Mouse (Mus musculus) induced T-regulatory cell, adult 2 months (primary cell): Measurements from ENCODE around the gene Nlgn3.
"Not testable (repeated sequence)": the region's sequence is repeated elsewhere in the genome, so short reads cannot be mapped to it uniquely, and the experiment has no call there.

Source experiments
- DNase-seq: peaks from one replicate; pipeline ENCODE4 v3.0.0-alpha.2; 2012; ENCODE audit warnings: low read depth

Nlgn3 gene

GRCm38 (mm10) chrX:101300427-101301030, 1.6 kb downstream of the Nlgn3 start:
- no peak for DNase-seq

- DNase-seq: no peak
Observed at GRCm38 (mm10) chrX:101301654-101302053, 2.7 kb downstream of the Nlgn3 start.

- no peak for DNase-seq
Observed at GRCm38 (mm10) chrX:101304646-101305045, 5.7 kb downstream of the Nlgn3 start.

GRCm38 (mm10) chrX:101309299-101309698, 10.3 kb downstream of the Nlgn3 start:
- DNase-seq: no peak

DNA sequence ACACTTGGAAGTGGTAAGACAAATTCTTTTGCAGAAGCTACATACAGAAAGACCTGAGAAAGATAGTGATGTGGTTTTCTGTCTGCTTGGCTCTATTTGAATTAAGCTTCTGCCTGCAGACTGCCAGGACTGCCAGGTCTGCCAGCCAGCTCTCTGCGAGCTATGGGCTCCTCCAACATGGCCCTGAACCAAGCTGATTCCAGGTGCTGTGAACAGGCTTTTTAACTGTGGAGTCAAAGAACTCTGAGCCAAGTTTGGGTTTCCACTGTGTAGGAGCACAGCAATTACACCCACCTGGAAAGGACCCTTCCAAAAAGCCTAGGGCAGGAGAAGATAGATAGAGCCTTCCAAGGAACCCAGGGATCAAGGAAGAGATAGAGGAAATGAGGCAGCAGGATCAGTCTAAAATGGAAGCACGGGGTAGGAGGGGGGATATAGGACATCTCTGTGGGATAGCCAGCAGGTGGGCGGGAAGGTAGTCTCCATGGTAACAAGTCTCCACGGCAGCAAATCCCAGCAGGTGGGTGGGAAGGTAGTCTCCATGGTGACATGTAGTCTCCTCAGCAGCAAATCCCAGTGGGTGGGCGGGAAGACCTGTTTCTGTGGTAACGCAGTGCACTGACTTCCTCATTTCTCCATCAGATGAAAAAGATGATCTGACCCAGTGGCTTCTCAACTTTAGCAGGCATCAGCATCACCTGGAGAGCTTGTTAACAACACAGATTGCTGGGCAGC, 14.8 kb downstream of the Nlgn3 start:
- no peak for DNase-seq

GRCm38 (mm10) chrX:101319775-101320174, 20.8 kb downstream of the Nlgn3 start:
- no peak for DNase-seq

GRCm38 (mm10) chrX:101325989-101326899, 27.3 kb downstream of the Nlgn3 start:
- DNase-seq: no peak

DNA sequence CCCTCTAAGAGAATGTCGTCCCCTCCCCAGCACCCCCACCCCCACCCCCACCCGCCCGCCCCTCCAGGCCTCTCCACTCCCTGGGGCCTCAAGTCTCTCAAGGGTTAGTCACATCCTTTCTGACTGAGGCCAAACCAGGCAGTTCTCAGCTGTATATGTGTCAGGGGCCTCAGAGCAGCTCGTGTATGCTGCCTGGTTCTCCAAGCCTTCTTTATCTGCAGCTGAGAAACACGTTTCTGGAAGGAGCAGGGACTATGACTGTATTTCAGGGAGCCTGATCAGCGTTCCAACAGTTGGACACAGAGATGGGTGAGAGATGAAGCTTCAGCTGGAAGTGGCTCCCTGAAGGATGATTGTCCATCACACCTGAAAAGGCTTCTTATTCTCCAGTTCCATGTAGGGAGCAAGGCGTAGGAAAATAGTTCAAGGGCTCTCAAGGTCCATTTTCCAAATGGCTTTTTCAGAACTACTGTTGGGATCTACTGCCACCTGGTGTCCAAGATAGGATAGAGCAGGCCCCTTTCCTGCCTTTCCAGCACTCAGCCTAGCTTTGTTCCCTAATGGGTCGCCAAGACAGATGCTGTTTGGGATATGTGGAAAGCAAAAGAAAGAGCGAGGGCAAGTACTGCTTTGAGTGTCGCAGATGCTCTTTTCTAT, 30.5 kb downstream of the Nlgn3 start:
- peak; percentile 70 for DNase-seq

DNA sequence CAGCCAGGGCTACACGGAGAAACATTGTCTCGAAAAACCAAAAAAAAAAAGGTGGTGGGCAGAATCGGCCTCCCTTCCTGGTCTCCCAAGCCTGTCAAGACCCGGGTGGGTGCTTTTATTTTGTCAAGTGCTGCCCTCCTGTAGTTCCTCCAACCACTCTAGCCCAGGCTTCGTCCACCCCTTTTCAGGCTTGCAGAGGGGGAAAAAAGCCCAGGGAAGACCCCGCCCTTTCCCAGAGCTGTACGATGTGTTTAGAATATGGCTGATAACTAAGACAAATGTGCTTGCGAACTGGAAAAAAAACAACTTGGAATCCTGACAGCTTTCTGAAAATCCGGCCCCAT, 33.0 kb downstream of the Nlgn3 start:
- no peak for DNase-seq

- peak; percentile 93 for DNase-seq
Observed at GRCm38 (mm10) chrX:101332375-101333211, 33.6 kb downstream of the Nlgn3 start.

DNA sequence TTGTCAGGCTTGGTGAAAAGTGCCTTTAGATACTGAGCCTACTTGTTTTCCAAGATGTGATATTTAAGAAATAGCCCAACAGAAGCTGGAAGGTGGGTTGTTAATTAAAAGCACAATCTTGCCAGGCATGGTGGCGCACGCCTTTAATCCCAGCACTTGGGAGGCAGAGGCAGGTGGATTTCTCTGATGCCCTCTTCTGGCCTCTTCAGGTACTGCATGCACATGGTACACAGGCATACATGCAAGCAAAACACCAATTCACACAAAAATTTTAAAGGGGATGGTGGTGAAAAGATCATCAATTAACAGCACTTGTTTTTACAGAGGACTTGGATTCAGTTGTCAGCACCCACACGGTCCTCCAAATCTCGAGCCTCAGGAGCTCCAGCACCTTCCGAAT, 35.6 kb downstream of the Nlgn3 start:
- DNase-seq: peak; percentile 72

GRCm38 (mm10) chrX:101338666-101339065, 39.7 kb downstream of the Nlgn3 start:
- DNase-seq: peak; percentile 43

- DNase-seq: not testable (repeated sequence)
Observed at GRCm38 (mm10) chrX:101342837-101343236, 43.9 kb downstream of the Nlgn3 start.

DNA sequence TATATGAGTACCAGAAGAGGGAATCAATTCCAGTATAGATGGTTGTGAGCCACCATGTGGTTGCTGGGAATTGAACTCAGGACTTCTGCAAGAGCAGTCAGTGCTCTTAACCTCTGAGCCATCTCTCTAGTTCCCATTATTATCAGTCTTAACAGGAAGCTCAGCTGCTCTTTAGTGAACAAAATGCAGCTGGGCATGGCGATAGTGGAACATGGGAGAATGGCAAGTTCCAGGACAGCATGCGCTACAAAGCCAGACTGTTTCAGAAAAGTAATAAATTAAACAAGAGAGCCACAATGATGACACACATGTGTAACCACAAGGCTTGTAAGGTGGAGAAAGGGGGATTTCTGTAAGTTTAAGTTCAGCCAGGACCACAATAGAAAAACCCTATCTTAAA, 46.5 kb downstream of the Nlgn3 start:
- DNase-seq: no peak

DNA sequence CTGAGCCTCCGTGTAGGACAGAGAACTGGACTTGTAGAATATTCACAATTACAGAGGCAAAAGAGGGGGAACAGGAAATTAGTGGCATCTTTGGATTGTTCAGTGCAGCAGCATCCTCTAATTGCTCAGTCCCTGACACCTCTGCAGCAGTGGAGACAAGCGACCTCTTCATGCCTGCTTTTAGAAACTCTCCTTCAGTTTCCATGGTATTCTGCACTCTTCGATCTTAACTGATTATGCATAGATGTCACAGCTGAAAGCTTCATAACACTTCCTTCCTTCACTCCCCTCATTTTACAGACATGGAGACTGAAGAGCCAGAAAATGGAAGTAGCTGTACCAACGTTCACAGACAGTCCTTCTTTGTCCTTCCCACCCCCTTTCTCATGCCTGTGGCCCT, 47.5 kb downstream of the Nlgn3 start:
- DNase-seq: no peak

- peak; percentile 15 for DNase-seq
Observed at GRCm38 (mm10) chrX:101351188-101351587, 52.2 kb downstream of the Nlgn3 start.

- DNase-seq: peak; percentile 36
Observed at GRCm38 (mm10) chrX:101358902-101359301, 59.9 kb downstream of the Nlgn3 start.

- DNase-seq: peak; percentile 66
Observed at GRCm38 (mm10) chrX:101369001-101369400, 70.0 kb downstream of the Nlgn3 start.

DNA sequence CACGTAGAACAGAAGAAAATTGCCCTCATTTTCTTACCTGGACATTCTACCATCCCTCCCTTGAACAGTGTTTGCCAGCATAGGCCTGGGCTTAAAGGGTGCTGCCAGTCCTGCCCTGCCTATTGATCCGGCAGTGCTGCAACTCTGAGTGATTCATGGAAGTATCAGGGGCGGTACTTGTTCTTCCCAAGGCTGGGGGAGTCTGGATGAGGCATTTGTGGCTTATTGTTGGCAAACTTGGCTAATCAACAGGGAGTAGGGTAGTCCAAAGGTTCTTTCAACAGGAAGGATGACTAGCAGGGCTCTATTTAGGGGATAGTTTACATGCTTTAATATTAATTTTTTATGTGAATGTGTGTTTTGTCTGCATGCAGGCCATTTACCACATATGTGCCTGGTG, 71.6 kb downstream of the Nlgn3 start:
- no peak for DNase-seq

DNA sequence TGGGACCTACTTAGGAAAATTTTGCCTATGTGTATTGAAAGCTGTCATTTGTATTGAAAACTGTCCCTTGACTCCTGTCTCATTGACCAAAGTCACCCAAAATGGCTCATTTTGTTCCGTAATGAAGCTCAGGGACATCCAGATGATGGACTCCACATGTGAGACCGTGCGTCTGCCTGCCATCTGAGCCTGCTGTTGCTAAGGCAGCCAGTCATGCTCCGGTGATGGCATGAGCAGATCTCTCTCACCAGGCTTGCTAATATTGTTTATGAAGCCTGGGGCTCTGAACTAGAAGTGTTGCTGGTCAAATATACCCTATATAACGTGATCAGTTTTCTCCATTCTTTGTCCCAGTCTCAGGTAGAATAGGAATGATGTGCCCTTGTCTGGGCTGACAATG, 74.0 kb downstream of the Nlgn3 start:
- no peak for DNase-seq
